Mouse (Mus musculus): Measurements from ENCODE around the gene Rngtt.
A peak's percentile ranks its signal among the peaks of the same experiment; 100 is the strongest.

The Rngtt gene

DNA sequence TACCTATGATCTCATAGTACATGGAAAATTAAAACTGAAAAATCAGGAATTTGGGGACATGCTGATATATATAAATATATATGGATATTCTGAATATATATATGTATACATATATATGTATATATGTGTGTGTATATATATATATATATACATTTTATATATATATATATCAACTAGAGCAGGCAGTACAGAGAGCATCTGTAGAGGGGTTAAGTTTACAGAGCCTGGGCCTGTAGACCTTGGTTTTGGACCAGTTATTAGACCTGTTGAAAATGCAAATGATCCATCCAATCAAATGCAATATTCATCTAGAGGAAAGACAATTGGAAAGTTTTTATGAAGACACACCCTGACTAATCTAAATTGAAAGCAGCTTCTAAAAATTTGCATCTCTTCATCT is 187.5 kb downstream of the Rngtt start:
- no peak for TF ChIP-seq POU5F1 (IDR thresholded peaks at IDR 0.05; ENCODE audit: borderline replicate concordance, low read length)
- TF ChIP-seq CTCF (conservative IDR thresholded peaks at IDR 0.05; ENCODE audit: low read length), result no peak
- no peak for TF ChIP-seq NANOG (IDR thresholded peaks at IDR 0.05; ENCODE audit: borderline replicate concordance, low read length)
- H3K4me1 ChIP-seq (replicated peaks; ENCODE audit: low read depth, low read length), result 0 out of 2 replicates have a peak, but pooled peaks cover 5% of the 10 kb centered on the region
- no peaks in the 10 kb centered on the region for H3K9me3 ChIP-seq (ENCODE audit: low read length)
- H3K36me3 ChIP-seq (ENCODE audit: insufficient read depth, low read length), result peaks cover 23% of the 10 kb centered on the region
- no peaks in the 10 kb centered on the region for H3K27me3 ChIP-seq (ENCODE audit: insufficient read depth, low read length)
- H3K4me3 ChIP-seq (replicated peaks; ENCODE audit: low read length), result no peak overlapping the region

DNA sequence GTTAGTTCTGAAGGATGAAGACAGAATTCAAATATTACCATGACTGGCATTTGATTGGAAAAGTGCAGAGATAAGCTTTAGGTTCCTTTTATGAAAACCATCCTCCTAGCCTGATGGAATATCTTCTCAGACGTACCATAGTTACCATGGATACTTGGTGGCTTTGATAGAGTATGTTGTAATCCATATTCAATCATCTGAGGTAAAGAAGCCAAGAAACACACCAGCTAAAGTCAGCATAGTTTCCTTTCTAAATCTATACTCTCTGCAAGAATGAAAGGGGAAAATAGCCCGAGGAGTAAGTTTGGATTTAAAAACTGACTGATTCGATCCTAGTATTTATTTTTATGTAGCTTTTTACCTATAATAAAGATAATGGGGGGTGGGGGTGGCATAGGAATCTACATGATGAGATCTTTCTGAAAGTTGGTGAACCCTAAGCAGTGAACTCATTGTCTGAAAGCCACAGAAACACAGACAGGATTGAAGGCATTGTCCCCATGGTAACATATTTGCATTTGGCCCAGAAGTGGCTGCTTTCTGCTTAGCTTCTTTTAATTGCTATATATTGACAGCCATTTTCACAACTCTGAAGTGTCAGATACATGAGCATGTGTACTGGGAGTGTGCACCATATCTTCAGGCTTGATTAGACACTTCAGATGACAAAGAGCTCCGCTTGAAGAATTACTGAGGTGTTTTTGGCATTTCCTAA is 188.2 kb downstream of the Rngtt start:
- H3K4me1 ChIP-seq (replicated peaks; ENCODE audit: low read depth, low read length), result 0 out of 2 replicates have a peak, but pooled peaks cover 5% of the 10 kb centered on the region
- H3K27me3 ChIP-seq (ENCODE audit: insufficient read depth, low read length), result no peaks in the 10 kb centered on the region
- H3K4me3 ChIP-seq (replicated peaks; ENCODE audit: low read length), result no peak overlapping the region
- H3K9me3 ChIP-seq (ENCODE audit: low read length), result no peaks in the 10 kb centered on the region
- peaks cover 26% of the 10 kb centered on the region for H3K36me3 ChIP-seq (ENCODE audit: insufficient read depth, low read length)
- TF ChIP-seq CTCF (conservative IDR thresholded peaks at IDR 0.05; ENCODE audit: low read length) (no peak), POU5F1 (IDR thresholded peaks at IDR 0.05; ENCODE audit: borderline replicate concordance, low read length) (no peak), NANOG (IDR thresholded peaks at IDR 0.05; ENCODE audit: borderline replicate concordance, low read length) (no peak)

DNA sequence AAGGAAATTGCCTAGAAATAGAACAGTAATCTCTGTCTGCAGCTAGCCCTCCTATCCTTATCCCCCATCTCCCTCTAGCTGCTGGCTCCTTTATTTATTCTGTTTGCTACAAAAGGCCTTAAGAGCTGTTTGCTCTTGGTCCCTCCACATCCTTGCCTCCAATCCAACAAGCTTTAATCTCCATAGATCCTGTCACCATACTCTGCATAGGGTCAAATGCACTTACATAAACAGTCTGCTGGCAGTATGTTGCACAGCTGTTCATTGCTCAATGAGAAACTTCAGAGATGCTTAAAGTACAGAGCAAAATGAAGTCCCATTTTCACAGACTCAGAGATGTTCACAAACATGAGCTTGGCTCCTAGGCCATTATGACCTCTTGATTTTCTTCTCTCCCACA is 196.5 kb downstream of the Rngtt start:
- Histone ChIP-seq H3K4me1 (replicated peaks; ENCODE audit: low read depth, low read length) (no peaks in the 10 kb centered on the region), H3K36me3 (ENCODE audit: insufficient read depth, low read length) (peaks cover 30% of the 10 kb centered on the region), H3K9me3 (ENCODE audit: low read length) (no peaks in the 10 kb centered on the region), H3K27me3 (ENCODE audit: insufficient read depth, low read length) (no peaks in the 10 kb centered on the region), H3K4me3 (replicated peaks; ENCODE audit: low read length) (no peak overlapping the region)
- TF ChIP-seq NANOG (IDR thresholded peaks at IDR 0.05; ENCODE audit: borderline replicate concordance, low read length) (no peak), CTCF (conservative IDR thresholded peaks at IDR 0.05; ENCODE audit: low read length) (no peak), POU5F1 (IDR thresholded peaks at IDR 0.05; ENCODE audit: borderline replicate concordance, low read length) (no peak)

DNA sequence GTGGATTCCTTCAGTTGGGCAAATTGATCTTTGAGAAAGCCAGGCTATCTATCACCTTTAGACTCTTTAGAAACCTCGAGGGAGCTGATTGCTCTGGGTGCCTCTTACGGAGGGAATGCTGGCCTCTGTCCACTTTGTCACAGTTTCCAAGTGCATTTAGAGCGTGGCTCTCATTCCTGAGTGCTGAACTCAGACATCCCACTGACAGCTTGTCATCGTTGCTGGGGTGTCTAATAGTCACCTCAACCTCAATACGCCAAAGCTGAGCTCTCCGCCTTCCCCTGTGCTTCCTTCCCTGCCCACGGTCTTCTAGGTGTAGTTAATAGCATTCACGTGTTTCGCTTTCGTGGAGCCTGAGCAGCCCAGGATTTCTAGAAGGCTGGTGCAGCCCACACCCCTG is 200.4 kb downstream of the Rngtt start:
- H3K36me3 ChIP-seq (ENCODE audit: insufficient read depth, low read length), result peaks cover 5% of the 10 kb centered on the region; the same call in 1 of the 2 replicates
- peaks cover 22% of the 10 kb centered on the region for H3K4me1 ChIP-seq (replicated peaks; ENCODE audit: low read depth, low read length)
- TF ChIP-seq CTCF (conservative IDR thresholded peaks at IDR 0.05; ENCODE audit: low read length), result no peak
- no peak for TF ChIP-seq NANOG (IDR thresholded peaks at IDR 0.05; ENCODE audit: borderline replicate concordance, low read length)
- TF ChIP-seq POU5F1 (IDR thresholded peaks at IDR 0.05; ENCODE audit: borderline replicate concordance, low read length), result no peak
- no peaks in the 10 kb centered on the region for H3K9me3 ChIP-seq (ENCODE audit: low read length)
- H3K4me3 ChIP-seq (replicated peaks; ENCODE audit: low read length), result no peak overlapping the region
- H3K27me3 ChIP-seq (ENCODE audit: insufficient read depth, low read length), result no peaks in the 10 kb centered on the region

DNA sequence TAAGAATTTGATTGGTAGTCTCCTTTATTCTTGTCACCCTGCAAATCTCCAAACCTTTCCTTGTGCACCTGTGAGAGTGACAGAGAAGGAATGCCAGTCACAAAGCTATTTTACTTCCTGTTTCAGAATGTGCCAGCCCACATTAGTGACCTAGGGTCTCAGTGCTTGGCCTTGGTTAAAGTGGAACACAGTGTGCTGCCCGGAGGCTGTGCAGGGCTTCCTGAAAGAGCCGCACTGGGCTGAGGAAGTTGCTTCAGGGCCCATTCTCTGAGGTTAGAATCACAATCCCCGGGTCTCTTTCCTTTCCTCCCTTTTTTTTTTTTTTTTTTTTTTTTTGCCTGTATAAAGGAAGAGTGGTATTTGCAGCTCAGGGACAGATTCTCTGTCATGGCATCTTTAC is 203.3 kb downstream of the Rngtt start:
- peaks cover 33% of the 10 kb centered on the region for H3K4me1 ChIP-seq (replicated peaks; ENCODE audit: low read depth, low read length)
- TF ChIP-seq CTCF (conservative IDR thresholded peaks at IDR 0.05; ENCODE audit: low read length) (no peak), NANOG (IDR thresholded peaks at IDR 0.05; ENCODE audit: borderline replicate concordance, low read length) (no peak), POU5F1 (IDR thresholded peaks at IDR 0.05; ENCODE audit: borderline replicate concordance, low read length) (no peak)
- no peak overlapping the region for H3K4me3 ChIP-seq (replicated peaks; ENCODE audit: low read length)
- no peaks in the 10 kb centered on the region for H3K27me3 ChIP-seq (ENCODE audit: insufficient read depth, low read length)
- H3K9me3 ChIP-seq (ENCODE audit: low read length), result no peaks in the 10 kb centered on the region
- H3K36me3 ChIP-seq (ENCODE audit: insufficient read depth, low read length), result no peaks in the 10 kb centered on the region

DNA sequence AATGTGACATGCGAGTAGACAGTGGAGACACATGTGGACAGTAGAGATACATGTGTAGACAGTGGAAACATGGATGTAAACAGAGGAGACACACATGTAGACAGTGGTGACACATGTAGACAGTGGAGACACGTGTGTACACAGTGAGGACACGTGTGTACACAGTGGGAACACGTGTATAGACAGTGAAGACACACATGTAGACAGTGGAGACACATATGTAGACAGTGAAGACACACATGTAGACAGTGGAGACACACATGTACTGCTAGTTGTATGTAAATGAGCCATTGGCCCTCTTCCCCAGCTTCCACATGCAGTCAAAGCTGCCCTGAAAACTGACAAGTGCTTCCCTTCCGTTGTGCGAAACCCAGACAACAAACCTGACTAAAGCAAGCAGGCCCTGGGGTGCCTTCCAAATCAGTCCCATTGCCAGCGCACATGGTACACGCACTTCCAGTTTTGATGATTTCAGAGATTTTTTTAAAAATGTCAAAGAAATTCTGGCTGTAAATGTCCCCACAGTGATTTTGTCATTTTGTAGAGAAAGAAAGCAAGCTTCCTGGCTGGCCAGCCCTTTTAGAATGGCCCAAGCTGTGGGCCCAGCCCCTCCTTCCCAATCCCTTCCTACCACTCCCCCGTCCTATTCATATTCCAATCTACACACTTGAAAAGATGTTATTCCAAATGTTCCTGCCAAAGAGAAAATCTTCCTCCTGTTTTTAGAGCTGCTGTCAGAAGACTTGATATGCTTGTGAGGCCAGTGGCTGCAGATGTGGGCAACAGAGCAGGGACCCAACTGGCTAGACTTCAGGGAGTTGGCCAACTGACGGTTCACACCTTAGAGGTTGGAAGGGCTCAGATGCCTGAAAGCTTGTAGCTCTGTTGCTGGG is 204.2 kb downstream of the Rngtt start:
- H3K9me3 ChIP-seq (ENCODE audit: low read length), result no peaks in the 10 kb centered on the region
- peaks cover 33% of the 10 kb centered on the region for H3K4me1 ChIP-seq (replicated peaks; ENCODE audit: low read depth, low read length)
- TF ChIP-seq NANOG (IDR thresholded peaks at IDR 0.05; ENCODE audit: borderline replicate concordance, low read length) (no peak), POU5F1 (IDR thresholded peaks at IDR 0.05; ENCODE audit: borderline replicate concordance, low read length) (no peak), CTCF (conservative IDR thresholded peaks at IDR 0.05; ENCODE audit: low read length) (no peak)
- no peaks in the 10 kb centered on the region for H3K36me3 ChIP-seq (ENCODE audit: insufficient read depth, low read length)
- peaks cover 6% of the 10 kb centered on the region; the same call in 1 of the 2 replicates for H3K27me3 ChIP-seq (ENCODE audit: insufficient read depth, low read length)
- peak overlapping the region; percentile 17 for H3K4me3 ChIP-seq (replicated peaks; ENCODE audit: low read length)

DNA sequence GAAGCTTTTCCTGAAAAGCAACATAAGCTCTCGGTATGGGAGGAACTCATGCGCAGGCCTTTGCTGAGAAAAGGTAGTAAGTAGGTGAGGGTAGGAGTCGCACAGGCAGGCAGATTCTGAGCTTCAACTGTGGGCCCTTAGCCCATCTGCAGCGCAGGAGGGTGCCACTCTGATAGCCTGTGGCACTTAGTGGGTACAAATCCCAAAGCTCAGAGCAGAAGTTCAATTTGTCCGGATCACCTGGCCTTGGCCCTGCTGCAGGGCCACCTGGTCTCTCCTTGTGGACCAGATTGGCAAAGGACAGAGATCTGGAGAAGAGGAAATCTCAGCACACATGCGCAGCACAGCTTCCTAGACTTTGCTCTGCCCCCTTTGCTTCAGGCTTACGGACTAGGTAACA is 210.1 kb downstream of the Rngtt start:
- Histone ChIP-seq H3K36me3 (ENCODE audit: insufficient read depth, low read length) (no peaks in the 10 kb centered on the region), H3K27me3 (ENCODE audit: insufficient read depth, low read length) (peaks cover 6% of the 10 kb centered on the region; the same call in 1 of the 2 replicates), H3K4me1 (replicated peaks; ENCODE audit: low read depth, low read length) (peaks cover 14% of the 10 kb centered on the region), H3K9me3 (ENCODE audit: low read length) (peaks cover 21% of the 10 kb centered on the region), H3K4me3 (replicated peaks; ENCODE audit: low read length) (no peak overlapping the region)
- no peak for TF ChIP-seq NANOG (IDR thresholded peaks at IDR 0.05; ENCODE audit: borderline replicate concordance, low read length)
- no peak for TF ChIP-seq POU5F1 (IDR thresholded peaks at IDR 0.05; ENCODE audit: borderline replicate concordance, low read length)
- TF ChIP-seq CTCF (conservative IDR thresholded peaks at IDR 0.05; ENCODE audit: low read length), result no peak

DNA sequence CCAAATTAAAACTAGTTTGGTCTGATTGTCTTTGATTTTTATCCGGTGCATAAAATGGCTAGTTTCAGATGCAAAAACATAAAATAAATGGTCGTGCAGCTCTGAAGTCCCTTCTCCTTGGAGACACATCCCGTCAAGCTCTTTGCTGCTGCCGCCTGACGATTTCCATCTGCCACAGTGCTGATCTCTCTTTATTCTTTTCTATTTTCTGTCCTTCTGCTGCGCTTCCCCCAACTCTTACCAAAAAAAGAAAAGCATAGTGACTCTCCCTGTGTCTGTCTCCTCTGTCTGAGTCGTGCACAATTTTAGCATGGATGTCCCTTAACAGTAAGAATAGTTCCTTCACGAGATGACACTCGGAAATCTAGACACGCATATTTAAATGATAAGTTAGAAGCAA is 210.8 kb downstream of the Rngtt start:
- no peak for TF ChIP-seq NANOG (IDR thresholded peaks at IDR 0.05; ENCODE audit: borderline replicate concordance, low read length)
- peaks cover 21% of the 10 kb centered on the region for H3K9me3 ChIP-seq (ENCODE audit: low read length)
- H3K4me1 ChIP-seq (replicated peaks; ENCODE audit: low read depth, low read length), result peaks cover 13% of the 10 kb centered on the region
- H3K27me3 ChIP-seq (ENCODE audit: insufficient read depth, low read length), result peaks cover 6% of the 10 kb centered on the region; the same call in 1 of the 2 replicates
- no peaks in the 10 kb centered on the region for H3K36me3 ChIP-seq (ENCODE audit: insufficient read depth, low read length)
- H3K4me3 ChIP-seq (replicated peaks; ENCODE audit: low read length), result no peak overlapping the region
